Mouse (Mus musculus): ENCODE measurements around the gene Ncl.

GRCm38 (mm10) chr1:86311467-86312005 is 47.7 kb downstream of the Ncl start:
- TF ChIP-seq CTCF (IDR thresholded peaks at IDR 0.05; ENCODE audit: low read depth, low read length) = no peak
- TF ChIP-seq GATA2 (IDR thresholded peaks at IDR 0.05; ENCODE audit: borderline replicate concordance, low read depth, low read length) = no peak
- no peak for TF ChIP-seq GATA1 (IDR thresholded peaks at IDR 0.05; ENCODE audit: borderline replicate concordance, low read length)

Data from G1E (cell line).